Mouse (Mus musculus): ENCODE data around the gene Prss54.
"Not testable (repeated sequence)": the region's sequence is repeated elsewhere in the genome, so short reads cannot be mapped to it uniquely, and the experiment has no call there.

Gene Prss54

DNA sequence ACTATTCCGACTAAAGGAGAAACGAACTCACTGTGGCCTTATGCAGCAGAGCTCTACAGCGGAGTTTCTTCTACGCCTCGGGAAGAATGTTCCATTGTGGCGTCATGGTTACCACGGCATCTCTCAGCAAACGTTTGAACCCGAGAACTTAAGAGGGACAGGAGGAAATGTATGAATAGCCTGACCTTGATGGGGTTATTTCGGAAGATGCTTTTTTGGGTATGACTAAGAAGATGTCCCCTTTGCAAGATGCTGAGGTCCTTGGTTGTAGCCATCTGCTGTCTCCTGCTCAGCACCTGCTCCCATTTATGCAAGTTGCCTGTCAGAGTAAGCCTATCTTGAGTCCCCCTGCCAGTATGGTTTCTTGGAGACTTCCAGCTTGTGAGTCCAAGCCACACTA, at the start of gene Prss54:
Gene Prss54, minus strand, starts transcription at position 101 of the 400 bp plus-strand sequence.
- no peak for DNase-seq (ENCODE audit: low spot score in 2 of 2)

GRCm38 (mm10) chr8:95624833-95625232, 48.7 kb upstream of the Prss54 start:
- no peak for DNase-seq (ENCODE audit: low spot score in 2 of 2)

DNA sequence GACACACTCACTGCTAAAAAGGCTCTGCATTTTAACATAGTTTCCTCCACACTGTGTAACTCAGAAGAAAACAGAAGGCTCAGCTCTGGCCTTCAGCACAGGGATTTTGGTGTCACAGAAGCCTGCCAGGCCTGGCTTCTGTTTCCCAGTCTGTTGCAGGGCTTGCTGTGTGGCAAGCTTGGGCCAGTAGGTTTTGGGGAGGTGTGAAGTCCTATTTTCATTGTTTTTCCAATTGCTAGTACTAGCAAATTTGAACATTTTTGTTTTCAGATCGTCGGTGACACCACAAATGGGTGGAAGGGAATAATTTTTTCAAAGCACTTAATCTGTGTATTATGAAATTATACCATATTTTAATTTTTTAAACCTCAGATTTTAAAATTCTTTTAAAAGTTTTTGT, 43.9 kb upstream of the Prss54 start:
- DNase-seq (ENCODE audit: low spot score in 2 of 2): no peak

DNA sequence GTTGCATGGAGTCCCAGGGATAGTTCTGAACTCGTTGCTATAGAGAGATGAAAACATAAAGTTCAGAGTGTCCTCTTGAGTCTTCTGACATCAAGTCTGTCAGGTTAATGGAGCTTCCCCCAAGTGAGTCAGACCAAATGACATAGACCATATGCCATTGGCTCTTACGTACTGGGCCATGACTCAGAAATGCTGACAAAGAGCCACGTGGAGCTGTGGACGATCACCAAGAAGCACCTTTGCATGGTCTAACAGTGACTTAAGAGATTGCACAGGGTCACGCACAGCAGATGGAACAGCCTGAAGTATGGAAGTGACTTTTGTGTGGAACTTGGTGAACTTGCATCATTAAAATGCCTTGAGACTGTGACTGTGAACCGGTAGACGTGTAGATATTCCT, 40.2 kb upstream of the Prss54 start:
- no peak for DNase-seq (ENCODE audit: low spot score in 2 of 2)

DNA sequence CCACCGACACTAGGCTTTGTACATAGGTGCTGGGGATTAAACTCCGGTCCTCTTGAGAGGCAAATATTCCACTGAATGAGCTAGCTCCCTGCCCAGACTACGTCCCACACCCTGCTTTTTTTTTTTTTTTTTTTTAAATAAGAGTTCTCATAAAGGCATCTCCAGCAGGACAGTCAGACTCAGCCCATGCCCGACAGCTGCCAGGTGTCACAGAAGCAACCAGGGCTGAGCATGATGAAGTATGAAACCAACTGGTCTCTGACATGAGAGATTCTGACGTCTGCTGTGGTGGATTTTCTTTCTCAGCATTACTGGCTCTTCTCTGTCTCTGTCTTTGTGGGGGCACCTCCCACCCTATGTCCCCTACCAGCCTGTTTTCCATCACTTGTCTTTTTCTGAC, 35.6 kb upstream of the Prss54 start:
- no peak for DNase-seq (ENCODE audit: low spot score in 2 of 2)

DNA sequence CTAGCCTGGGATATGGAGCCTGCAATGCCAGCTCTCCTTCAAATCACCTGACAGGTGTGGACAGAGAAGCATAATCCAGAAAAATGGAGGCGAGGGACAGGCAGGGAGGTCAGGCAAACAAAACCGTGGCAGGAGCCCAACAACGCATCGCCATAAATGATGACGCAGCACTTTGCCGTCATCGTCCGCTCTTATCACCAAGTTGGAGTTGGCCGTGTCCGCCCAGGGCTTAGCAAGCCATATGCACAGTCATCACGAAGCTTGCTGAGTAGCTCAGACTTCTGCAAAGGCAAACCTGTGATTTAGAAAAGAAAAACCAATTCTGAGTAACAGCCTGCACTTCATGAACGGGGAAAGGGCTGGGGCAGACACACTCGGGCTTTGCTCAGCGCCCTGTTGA, 34.6 kb upstream of the Prss54 start:
- DNase-seq (ENCODE audit: low spot score in 2 of 2): no peak

DNA sequence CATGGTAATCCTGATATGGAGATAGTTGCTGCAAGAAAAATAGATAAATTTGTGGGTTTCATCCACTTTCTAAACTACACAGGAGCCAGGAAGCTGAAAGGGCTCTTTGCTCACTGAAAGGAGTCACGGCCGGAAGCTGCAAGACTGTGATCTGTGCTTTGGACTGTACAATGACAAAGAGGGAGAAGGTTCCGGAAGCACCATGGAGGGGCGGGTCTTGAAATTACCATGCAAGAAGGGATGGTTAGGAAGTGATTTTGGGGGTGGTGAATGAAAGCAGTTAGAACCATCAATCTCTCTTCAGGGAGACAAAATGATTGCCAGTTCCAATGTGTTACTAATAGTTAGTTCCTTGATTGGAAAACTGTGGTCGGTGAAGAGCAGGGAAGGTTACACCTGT, 33.3 kb upstream of the Prss54 start:
- no peak for DNase-seq (ENCODE audit: low spot score in 2 of 2)

GRCm38 (mm10) chr8:95607210-95607609, 31.1 kb upstream of the Prss54 start:
- DNase-seq (ENCODE audit: low spot score in 2 of 2): peak in 1 of 2 experiments; percentile 31

- not testable (repeated sequence) for DNase-seq (ENCODE audit: low spot score in 2 of 2)
Measured at GRCm38 (mm10) chr8:95606509-95606908, 30.4 kb upstream of the Prss54 start.

DNA sequence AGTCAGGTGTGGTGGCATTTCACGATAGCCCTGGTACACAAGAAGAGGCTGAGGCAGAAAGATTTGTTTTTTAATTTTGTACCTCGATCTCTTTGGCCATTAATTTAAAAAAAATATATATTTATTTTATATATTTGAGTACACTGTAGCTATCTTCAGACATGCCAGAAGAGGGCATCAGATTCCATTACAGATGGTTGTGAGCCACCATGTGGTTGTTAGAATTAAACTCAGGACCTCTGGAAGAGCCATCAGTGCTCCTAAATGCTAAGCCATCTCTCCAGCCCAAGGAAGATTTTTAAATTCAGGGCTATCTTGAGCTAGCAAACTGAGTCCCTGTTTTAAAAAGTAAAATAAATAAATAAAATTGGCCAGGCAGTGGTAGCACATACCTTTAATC, 26.0 kb upstream of the Prss54 start:
- DNase-seq (ENCODE audit: low spot score in 2 of 2): no peak

DNA sequence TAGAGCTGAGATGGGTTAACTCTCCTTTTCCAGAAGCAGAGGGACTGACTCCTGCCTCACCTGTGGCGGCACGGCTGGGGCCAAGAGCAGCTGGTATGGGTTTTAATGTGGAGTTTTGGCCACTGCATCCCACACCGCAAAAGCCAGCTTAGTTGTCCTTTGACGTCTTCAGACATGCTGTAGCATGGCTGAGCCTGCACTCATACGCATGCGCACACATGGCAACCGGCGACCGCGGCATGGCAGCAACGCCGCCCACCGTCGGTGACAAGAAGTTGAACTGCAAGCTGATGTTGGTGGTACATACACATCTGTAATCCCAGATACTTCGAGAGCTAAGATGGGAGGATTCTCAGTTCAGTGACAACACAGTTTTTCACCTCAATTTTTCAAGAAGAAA, 25.2 kb upstream of the Prss54 start:
- no peak for DNase-seq (ENCODE audit: low spot score in 2 of 2)

- DNase-seq (ENCODE audit: low spot score in 2 of 2): peak; percentile 66 to 70
Measured at GRCm38 (mm10) chr8:95599861-95600260, 23.7 kb upstream of the Prss54 start.

DNA sequence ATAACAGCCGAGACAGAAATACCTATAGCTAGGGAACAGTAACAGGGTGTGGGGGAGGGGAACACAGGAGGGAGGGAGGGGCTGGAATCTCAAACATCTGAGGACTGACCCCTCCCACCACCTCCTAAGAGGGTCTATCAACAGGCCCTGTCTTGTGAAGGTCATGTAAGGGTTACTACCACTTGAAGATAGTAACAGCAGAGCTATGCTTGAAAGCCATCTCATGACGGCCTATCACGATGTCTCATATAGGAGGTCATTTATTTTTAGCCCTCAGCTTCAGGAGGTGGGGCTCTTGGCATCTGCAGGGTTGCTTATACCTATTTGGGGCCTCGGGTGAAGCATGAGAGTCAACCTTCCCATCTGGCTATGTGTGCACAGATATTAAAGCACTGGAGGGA, 20.7 kb upstream of the Prss54 start:
- DNase-seq (ENCODE audit: low spot score in 2 of 2): no peak

DNA sequence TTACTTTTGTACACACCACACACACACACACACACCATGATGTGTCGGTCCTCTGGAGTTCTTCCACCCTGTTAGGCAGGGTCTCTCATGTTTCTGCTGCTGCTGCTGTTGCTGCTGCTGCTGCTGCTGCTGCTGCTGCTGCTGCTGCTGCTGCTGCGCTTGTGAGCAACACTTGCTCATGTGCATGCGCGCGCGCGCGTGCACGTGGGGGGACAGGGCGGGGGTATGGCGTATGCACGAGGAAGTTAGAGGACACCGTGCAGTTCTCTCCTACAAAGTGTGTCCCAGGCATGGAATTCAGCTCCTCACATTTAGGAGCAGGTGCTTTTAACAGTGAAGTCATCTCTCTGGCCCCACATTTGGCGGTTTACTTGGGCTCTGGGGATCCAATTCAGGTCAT, 19.0 kb upstream of the Prss54 start:
- no peak for DNase-seq (ENCODE audit: low spot score in 2 of 2)

DNA sequence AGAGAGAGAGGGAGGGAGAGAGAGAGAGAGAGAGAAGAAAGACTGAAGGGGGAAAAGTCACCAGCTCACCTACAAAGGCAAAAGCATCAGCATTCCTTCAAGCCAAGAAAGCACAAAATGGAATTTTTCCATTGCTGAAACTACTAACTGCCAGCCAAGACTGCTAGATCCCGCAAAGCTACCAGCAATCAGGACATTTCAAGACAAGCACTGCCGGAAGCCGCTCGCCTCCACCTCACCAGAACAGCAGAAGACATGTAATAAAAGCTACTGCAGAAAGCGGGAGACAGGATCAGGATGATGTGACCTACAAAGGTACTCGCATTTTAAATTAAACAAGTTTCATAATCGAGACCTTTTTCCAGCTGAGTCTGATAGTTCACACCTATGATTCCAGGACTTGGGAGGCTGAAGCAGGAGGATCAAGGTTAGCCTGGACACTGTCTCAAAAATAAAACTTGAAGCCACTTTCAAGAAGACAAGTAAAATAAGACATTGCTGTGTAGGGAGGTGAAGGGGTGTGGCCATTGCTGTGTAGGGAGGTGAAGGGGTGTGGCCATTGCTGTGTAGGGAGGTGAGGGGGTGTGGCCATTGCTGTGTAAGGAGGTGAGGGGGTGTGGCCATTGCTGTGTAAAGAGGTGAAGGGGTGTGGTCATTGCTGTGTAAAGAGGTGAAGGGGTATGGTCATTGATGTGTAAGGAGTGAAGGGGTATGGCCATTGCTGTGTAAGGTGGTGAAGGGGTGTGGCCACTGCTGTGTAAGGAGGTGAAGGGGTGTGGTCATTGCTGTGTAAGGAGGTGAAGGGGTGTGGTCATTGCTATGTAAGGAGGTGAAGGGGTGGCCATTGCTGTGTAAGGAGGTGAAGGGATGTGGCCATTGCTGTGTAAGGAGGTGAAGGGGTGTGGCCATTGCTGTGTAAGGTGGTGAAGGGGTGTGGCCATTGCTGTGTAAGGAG, 17.6 kb upstream of the Prss54 start:
- DNase-seq (ENCODE audit: low spot score in 2 of 2): no peak

DNA sequence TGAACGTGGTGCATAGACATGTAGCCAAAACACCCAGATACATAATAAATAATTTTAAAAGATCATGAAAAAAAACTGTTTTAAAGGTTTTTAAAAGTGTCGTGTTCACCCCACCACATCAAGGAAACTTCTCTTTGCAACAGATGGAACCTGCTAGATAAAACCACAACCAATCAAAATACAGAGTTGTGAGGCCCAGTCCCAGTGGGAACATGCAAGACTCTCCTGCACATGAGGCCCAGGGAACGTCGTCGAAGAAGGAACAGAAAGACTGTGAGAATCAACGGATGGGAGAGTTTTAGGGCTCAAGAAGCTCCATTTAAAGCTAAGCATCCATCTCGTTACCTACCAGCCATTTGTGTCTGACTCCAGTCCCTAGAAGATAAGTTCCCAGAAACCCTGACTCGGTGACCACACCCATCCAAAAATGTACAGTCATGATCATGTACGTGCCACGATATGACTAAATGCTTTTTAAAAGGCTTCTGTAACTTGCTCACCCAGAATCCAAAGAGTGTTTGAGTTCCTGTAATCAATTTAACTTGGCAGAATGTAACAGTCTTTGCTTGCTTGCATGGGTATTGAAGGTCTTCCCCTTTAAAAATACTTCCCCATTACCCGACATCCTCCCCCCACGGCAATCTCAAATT, 16.1 kb upstream of the Prss54 start:
- DNase-seq (ENCODE audit: low spot score in 2 of 2): no peak

DNA sequence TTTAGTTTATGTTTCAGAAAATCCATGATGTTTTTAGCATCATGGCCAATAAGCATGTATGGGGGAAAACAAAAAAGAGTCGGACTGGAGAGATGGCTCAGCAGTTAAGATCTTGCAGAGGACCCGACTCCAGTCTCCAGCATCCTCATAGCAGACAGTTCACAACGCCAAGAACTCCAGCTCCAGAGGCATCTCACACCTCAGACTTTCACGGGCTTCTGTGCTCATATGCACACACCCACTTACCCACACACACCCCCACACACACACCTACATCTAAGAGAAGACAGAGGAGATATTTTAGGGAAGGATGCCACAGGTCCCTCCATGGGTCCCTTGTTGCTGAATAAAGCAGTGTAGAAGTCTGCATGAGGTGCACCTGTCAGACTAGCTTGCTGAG, 14.4 kb upstream of the Prss54 start:
- no peak for DNase-seq (ENCODE audit: low spot score in 2 of 2)

GRCm38 (mm10) chr8:95589282-95589681, 13.1 kb upstream of the Prss54 start:
- no peak for DNase-seq (ENCODE audit: low spot score in 2 of 2)

DNA sequence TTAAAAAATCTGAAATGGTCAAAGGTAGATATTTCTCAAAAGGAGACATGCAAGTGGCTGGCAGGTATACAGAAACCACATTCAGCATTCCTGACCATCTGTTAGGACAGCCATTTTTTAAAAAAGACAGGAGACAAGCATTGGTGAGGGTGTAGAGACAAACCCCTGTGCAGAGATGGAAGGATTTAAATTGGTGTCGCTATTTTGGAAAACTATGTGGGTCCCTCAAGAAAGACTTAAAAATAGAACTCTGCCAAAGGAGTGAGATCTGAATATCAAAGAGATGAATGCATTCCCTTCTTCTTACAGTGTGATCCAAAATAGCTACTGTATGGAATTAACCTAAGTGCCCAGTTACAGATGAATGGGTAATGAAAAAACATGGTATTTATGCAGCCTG, 11.2 kb upstream of the Prss54 start:
- DNase-seq (ENCODE audit: low spot score in 2 of 2): no peak

GRCm38 (mm10) chr8:95573146-95573545, 3.0 kb downstream of the Prss54 start:
- DNase-seq (ENCODE audit: low spot score in 2 of 2): no peak

DNA sequence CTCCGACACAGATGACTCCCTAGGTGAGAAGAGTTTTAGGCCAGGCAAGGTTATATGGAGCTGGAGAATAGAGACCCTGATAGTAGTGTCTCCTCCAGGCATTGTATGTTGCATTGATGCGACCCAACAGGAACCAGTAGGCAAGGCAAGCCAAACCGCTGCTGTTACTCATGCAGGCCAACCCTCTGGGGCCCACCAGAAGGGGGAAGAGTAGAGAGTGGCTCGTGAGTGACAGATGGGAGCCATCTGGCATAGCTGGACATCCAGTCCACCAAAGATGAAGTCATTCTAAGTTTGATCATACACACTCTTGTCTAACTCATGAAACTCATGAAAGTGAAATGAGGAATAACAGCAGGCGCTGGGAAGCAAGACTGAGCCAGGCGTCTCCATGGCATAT, 9.3 kb downstream of the Prss54 start:
- no peak for DNase-seq (ENCODE audit: low spot score in 2 of 2)

DNA sequence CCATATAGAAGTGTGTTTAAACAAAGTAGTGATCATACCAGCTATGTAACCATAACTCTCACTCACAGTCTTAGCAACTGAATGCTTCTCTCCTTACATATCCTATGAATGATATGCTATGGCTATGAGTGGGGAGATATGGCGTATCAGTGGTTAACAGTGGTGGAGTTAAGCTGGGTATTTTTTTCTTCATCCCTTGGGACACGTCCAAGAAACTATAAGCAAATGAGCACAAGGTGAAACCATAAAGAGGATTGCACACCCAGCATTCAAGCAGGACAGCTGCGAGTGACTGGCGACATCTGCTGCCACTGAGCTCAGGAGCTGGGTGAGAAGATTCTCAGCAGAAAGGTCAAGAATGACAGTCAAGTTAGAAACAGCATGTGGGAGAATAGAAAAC, 9.9 kb downstream of the Prss54 start:
- DNase-seq (ENCODE audit: low spot score in 2 of 2): no peak

GRCm38 (mm10) chr8:95555963-95556362, 20.2 kb downstream of the Prss54 start:
- no peak for DNase-seq (ENCODE audit: low spot score in 2 of 2)
